Comparison of ENCODE assay signal across 13 mouse cellular contexts in the genomic region with DNA sequence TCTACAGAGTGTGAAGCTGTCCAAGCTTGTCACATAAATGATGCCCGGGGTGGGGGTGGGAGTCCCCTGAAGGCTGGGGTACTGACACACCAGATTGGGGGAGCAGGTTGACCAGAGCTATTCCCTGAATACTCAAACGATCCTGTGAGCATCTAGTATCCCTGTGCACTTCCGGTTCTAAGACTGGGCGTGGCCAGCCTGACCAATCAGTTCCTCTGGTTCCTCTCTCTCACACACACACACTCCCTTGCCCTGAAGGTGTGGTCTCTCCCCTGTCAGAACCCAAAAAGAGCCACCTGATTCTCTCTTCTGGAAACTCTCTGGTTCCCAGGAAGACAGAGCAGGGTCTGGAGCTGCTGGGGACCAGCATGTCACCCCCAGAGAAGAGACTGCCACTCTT. TPM values are rescaled to one million over a fixed set of nuclear protein-coding genes. Genes with fewer than 3 reads are reported as not detected.
DNase-seq lines count a peak whose midpoint lies in the region; ATAC-seq and TF ChIP-seq lines count a peak whose summit lies in the region.
"Had no signal": no experiment of that assay in that cellular context is flagged by ENCODE, and none has a peak within 500 bp of the region (broad histone marks: within the 10 kb centered on the region; RNA-seq: fewer than 3 reads in every experiment).

No protein-coding gene starts in this region.

- no peak for TF ChIP-seq EP300 in heart, adult 2 months (IDR thresholded peaks at IDR 0.05; ENCODE audit: insufficient read depth, low read depth, low read length)
- no peak for TF ChIP-seq EP300 in lung, postnatal 0 days (IDR thresholded peaks at IDR 0.05)

- no peak overlapping the region for H3K4me2 ChIP-seq in lung, postnatal 0 days (replicated peaks; ENCODE audit: low read depth, low read length)
- no peak overlapping the region for H3K4me2 ChIP-seq in stomach, embryonic 16.5 days (ENCODE audit: low read depth, low read length)
- H3K4me2 ChIP-seq: hindbrain, embryonic 12.5 days had no signal

- H3K4me3 ChIP-seq in heart, adult 2 months = no peak overlapping the region
- H3K4me3 ChIP-seq in lung, postnatal 0 days (ENCODE audit: low read depth, low read length) = no peak overlapping the region
- H3K4me3 ChIP-seq in liver, adult 2 months (ENCODE audit: insufficient read depth, low read depth, low read length) = no peak overlapping the region
- H3K4me3 ChIP-seq in stomach, embryonic 16.5 days (replicated peaks; ENCODE audit: low read length) = no peak overlapping the region
- H3K4me3 ChIP-seq: hindbrain, embryonic 12.5 days; limb, embryonic 15.5 days had no signal

- no peaks in the 10 kb centered on the region for H3K27me3 ChIP-seq in heart, adult 2 months (ENCODE audit: control insufficient read depth, insufficient read depth, low read length)
- H3K27me3 ChIP-seq in lung, postnatal 0 days (replicated peaks; ENCODE audit: insufficient read depth, low read length) = no peaks in the 10 kb centered on the region
- no peaks in the 10 kb centered on the region for H3K27me3 ChIP-seq in liver, adult 2 months (ENCODE audit: control insufficient read depth, insufficient read depth, low read length)
- H3K27me3 ChIP-seq in stomach, embryonic 16.5 days (ENCODE audit: control insufficient read depth, insufficient read depth, low read length) = no peaks in the 10 kb centered on the region
- H3K27me3 ChIP-seq: hindbrain, embryonic 12.5 days; limb, embryonic 15.5 days had no signal

- no peaks in the 10 kb centered on the region for H3K36me3 ChIP-seq in heart, adult 2 months (ENCODE audit: control insufficient read depth, insufficient read depth, low read length)
- H3K36me3 ChIP-seq in lung, postnatal 0 days (ENCODE audit: insufficient read depth, low read length) = no peaks in the 10 kb centered on the region
- no peaks in the 10 kb centered on the region for H3K36me3 ChIP-seq in liver, adult 2 months (ENCODE audit: control insufficient read depth, insufficient read depth, low read length)
- no peaks in the 10 kb centered on the region for H3K36me3 ChIP-seq in stomach, embryonic 16.5 days (ENCODE audit: control insufficient read depth, insufficient read depth, low read length)
- H3K36me3 ChIP-seq: hindbrain, embryonic 12.5 days; limb, embryonic 15.5 days had no signal

- H3K79me2 ChIP-seq in heart, adult 2 months (replicated peaks; ENCODE audit: control insufficient read depth, insufficient read depth, low read length) = no peaks in the 10 kb centered on the region
- H3K79me2 ChIP-seq in liver, adult 2 months (ENCODE audit: control insufficient read depth, insufficient read depth, low read length) = no peaks in the 10 kb centered on the region

- no peak overlapping the region for H3K9ac ChIP-seq in heart, adult 2 months (ENCODE audit: low read depth, low read length)
- no peak overlapping the region for H3K9ac ChIP-seq in lung, postnatal 0 days (replicated peaks; ENCODE audit: low read depth)
- no peak overlapping the region for H3K9ac ChIP-seq in liver, adult 2 months (ENCODE audit: low read depth, low read length)
- peak overlapping the region; percentile 12; the same call in 1 of the 2 replicates for H3K9ac ChIP-seq in stomach, embryonic 16.5 days (ENCODE audit: low read length)
- H3K9ac ChIP-seq: hindbrain, embryonic 12.5 days; limb, embryonic 15.5 days had no signal

- TF ChIP-seq POLR2A in heart, adult 2 months (IDR thresholded peaks at IDR 0.05; ENCODE audit: insufficient read depth, low read depth, low read length) = no peak
- no peak for TF ChIP-seq POLR2A in liver, adult 2 months (IDR thresholded peaks at IDR 0.05; ENCODE audit: extremely low read depth, insufficient read depth, low read length)

- H3K27ac ChIP-seq in heart, adult 2 months = peak overlapping the region; percentile 72
- no peak overlapping the region for H3K27ac ChIP-seq in lung, postnatal 0 days (ENCODE audit: low read length)
- peak overlapping the region; percentile 71 for H3K27ac ChIP-seq in liver, adult 2 months (replicated peaks; ENCODE audit: insufficient read depth, low read depth, low read length)
- H3K27ac ChIP-seq in stomach, embryonic 16.5 days (ENCODE audit: low read length) = peak overlapping the region; percentile 90
- H3K27ac ChIP-seq: hindbrain, embryonic 12.5 days; limb, embryonic 15.5 days had no signal

- H3K4me1 ChIP-seq in heart, adult 2 months (ENCODE audit: control insufficient read depth, insufficient read depth, low read length) = peaks cover 3% of the 10 kb centered on the region
- H3K4me1 ChIP-seq in lung, postnatal 0 days (ENCODE audit: insufficient read depth, low read depth, low read length) = no peaks in the 10 kb centered on the region
- H3K4me1 ChIP-seq in liver, adult 2 months (ENCODE audit: control insufficient read depth, insufficient read depth, low read length) = peaks cover 6% of the 10 kb centered on the region
- peaks cover 42% of the 10 kb centered on the region for H3K4me1 ChIP-seq in stomach, embryonic 16.5 days (ENCODE audit: control insufficient read depth, insufficient read depth, low read length)

- no peak for TF ChIP-seq CTCF in heart, adult 2 months (IDR thresholded peaks at IDR 0.05)
- no peak for TF ChIP-seq CTCF in lung, postnatal 0 days (IDR thresholded peaks at IDR 0.05)
- no peak for TF ChIP-seq CTCF in liver, adult 2 months (IDR thresholded peaks at IDR 0.05; ENCODE audit: low read depth, low read length)

- no peaks in the 10 kb centered on the region for H3K9me3 ChIP-seq in lung, postnatal 0 days (ENCODE audit: low read length)
- no peaks in the 10 kb centered on the region for H3K9me3 ChIP-seq in stomach, embryonic 16.5 days (replicated peaks; ENCODE audit: control insufficient read depth, low read length)
- H3K9me3 ChIP-seq: hindbrain, embryonic 12.5 days; limb, embryonic 15.5 days had no signal

- WGBS in heart, adult 2 months = 34% methylated on average over 4 of the region's 4 CpGs
- 48% methylated on average over 4 of the region's 4 CpGs for WGBS in lung, postnatal 0 days
- WGBS in liver, adult 2 months = 39% methylated on average over 4 of the region's 4 CpGs
- 37% methylated on average over 4 of the region's 4 CpGs for WGBS in stomach, embryonic 16.5 days

- no peak for DNase-seq in heart, adult 2 months
- DNase-seq in heart, postnatal 10 days = no peak
- peak; percentile 26 for DNase-seq in lung, postnatal 0 days (ENCODE audit: low spot score)
- no peak for DNase-seq in lung, adult 18-20 months
- peak; percentile 50 for DNase-seq in liver, adult 2 months (ENCODE audit: extremely low read depth, low read depth, low spot score)
- no peak for DNase-seq in left cerebral cortex, adult 11 months (ENCODE audit: low spot score)
- DNase-seq in left cerebral cortex, postnatal 14 days (ENCODE audit: low spot score in 2 of 2) = no peak
- DNase-seq: B cell, adult 2 months; cerebellum, adult 2 months; thymus, postnatal 4 days had no signal

- intact Hi-C loops in heart, adult 2 months (cut with DNase I) = no loop called here
- intact Hi-C loops in heart, postnatal 10 days (cut with DNase I) = no loop called here
- intact Hi-C loops in left cerebral cortex, postnatal 14 days (cut with DNase I) = no loop called here

- ATAC-seq in lung, postnatal 0 days = 0 out of 2 replicates have a peak, but pooled peaks have one; percentile 23
- ATAC-seq in stomach, embryonic 16.5 days (ENCODE audit: insufficient read depth, low FRiP score) = 0 out of 2 replicates have a peak, but pooled peaks have one; percentile 14

RNA-seq across cellular contexts. Expression of gene Tmem51, which starts 30.8 kb away (rescaled TPM):
- 1 to 10 TPM; 5.5 to 6.0 TPM for total RNA-seq in heart, adult 2 months (2021)
- polyA plus RNA-seq in heart, adult 2 months (2012; rRNA removed) = 9.9 and 13.1 TPM in 2 replicates
- total RNA-seq in heart, postnatal 10 days (2021) = 10 to 100 TPM; 23.2 to 26.9 TPM
- polyA plus RNA-seq in lung, postnatal 0 days (2015; fragmentation: Nextera tagmentation; extraction: Ambion mirVana) = 18.9 and 22.1 TPM in 2 replicates
- 4.1 and 6.8 TPM in 2 replicates for total RNA-seq in liver, adult 2 months (2014; rRNA removed)
- polyA plus RNA-seq in liver, adult 2 months (2012; rRNA removed) = 4.0 and 13.3 TPM in 2 replicates
- 79.2 and 87.9 TPM in 2 replicates for polyA plus RNA-seq in stomach, embryonic 16.5 days (2015; fragmentation: Nextera tagmentation; extraction: Ambion mirVana)
- 1 to 10 TPM; 6.9 to 7.5 TPM for total RNA-seq in left cerebral cortex, postnatal 14 days (2021)

RNA-seq across cellular contexts. Expression of gene Fhad1, which starts 38.4 kb away (rescaled TPM):
- total RNA-seq in heart, adult 2 months (2021) = under 1 TPM; 0.47 to 0.55 TPM
- 0.47 and 0.53 TPM in 2 replicates for polyA plus RNA-seq in heart, adult 2 months (2012; rRNA removed)
- 1 to 10 TPM in 1 of 2 experiments, not detected in 1; 1.2 TPM for total RNA-seq in heart, postnatal 10 days (2021)
- polyA plus RNA-seq in lung, postnatal 0 days (2015; fragmentation: Nextera tagmentation; extraction: Ambion mirVana) = 6.5 and 8.3 TPM in 2 replicates
- 0.40 and 2.4 TPM in 2 replicates for total RNA-seq in liver, adult 2 months (2014; rRNA removed)
- polyA plus RNA-seq in liver, adult 2 months (2012; rRNA removed) = 0.06 and 0.41 TPM in 2 replicates
- 5.3 and 5.8 TPM in 2 replicates for polyA plus RNA-seq in stomach, embryonic 16.5 days (2015; fragmentation: Nextera tagmentation; extraction: Ambion mirVana)
- 1 to 10 TPM; 2.7 to 2.9 TPM for total RNA-seq in left cerebral cortex, postnatal 14 days (2021)

Comparison
In these comparisons a context has a peak if more than half of its experiments do, and no peak if none do; other contexts are left out.
1. DNase-seq: peak in lung, postnatal 0 days (single experiment) and liver, adult 2 months (single experiment); none in heart, adult 2 months (0 of 2), heart, postnatal 10 days (0 of 2), lung, adult 18-20 months (0 of 2), left cerebral cortex, adult 11 months (single experiment) and left cerebral cortex, postnatal 14 days (0 of 2).